Mouse (Mus musculus): ENCODE measurements around the gene Senp1.

DNA sequence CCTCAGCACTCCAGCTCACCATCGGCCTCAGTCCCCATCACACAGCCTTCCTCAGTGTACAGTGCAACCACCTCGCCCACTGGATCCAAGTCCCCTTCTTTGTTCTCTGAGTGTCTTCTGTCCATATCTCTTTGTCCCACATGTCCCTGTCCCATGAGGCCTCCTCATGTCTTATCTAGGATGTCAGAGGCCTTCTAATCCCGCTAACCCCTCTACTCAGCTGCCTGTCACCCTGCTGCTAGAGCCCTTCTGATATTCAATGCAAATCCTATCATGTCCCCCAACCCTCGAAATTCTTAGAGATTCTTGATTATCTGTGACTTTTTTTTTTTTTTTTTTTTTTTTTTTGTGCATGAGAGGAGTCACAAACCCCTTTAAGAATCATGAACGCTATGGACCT is 22.7 kb upstream of the Senp1 start:
- TF ChIP-seq CTCF (IDR thresholded peaks at IDR 0.05; ENCODE audit: insufficient read depth, low read depth, low read length) = no peak
- TF ChIP-seq POLR2A (IDR thresholded peaks at IDR 0.05; ENCODE audit: insufficient read depth, low read depth, low read length) = no peak
